Mouse (Mus musculus) neural tube, embryonic 14.5 days (tissue): Measurements from ENCODE around the gene Tspan32. TPM values are rescaled to one million over a fixed set of nuclear protein-coding genes. Genes with fewer than 3 reads are reported as not detected.
A peak's percentile ranks its signal among the peaks of the same experiment; 100 is the strongest.

Experiments used
- ATAC-seq: fragments of 200-750 bp; cut with Nextera tagmentation; 2 replicates; pipeline ENCODE4 v1.8.0; 2017; ENCODE audit warnings: low read depth, mild to moderate bottlenecking, moderate TSS enrichment, moderate library complexity
- H3K27ac ChIP-seq: fragments of 300-500 bp; sonication (generic); 2 replicates; pipeline ENCODE4 v1.5.1; 2014; ENCODE audit warnings: low read depth, mild to moderate bottlenecking, control low read depth, low read length, moderate library complexity, mixed read lengths
- H3K27me3 ChIP-seq: fragments of 300-500 bp; sonication (generic); 2 replicates; pipeline ENCODE4 v1.6.1; 2014; ENCODE audit warnings: low read length; ENCODE audit not compliant: control insufficient read depth, insufficient read depth
- H3K36me3 ChIP-seq: fragments of 300-500 bp; sonication (generic); 2 replicates; pipeline ENCODE4 v1.6.1; 2014; ENCODE audit warnings: low read length, mixed read lengths; ENCODE audit not compliant: control insufficient read depth, insufficient read depth
- H3K4me1 ChIP-seq: fragments of 300-500 bp; sonication (generic); 2 replicates; pipeline ENCODE4 v1.6.1; 2014; ENCODE audit warnings: low read length; ENCODE audit not compliant: control insufficient read depth, insufficient read depth
- H3K4me2 ChIP-seq: fragments of 300-500 bp; sonication (generic); 2 replicates; pipeline ENCODE4 v1.6.1; 2014; ENCODE audit warnings: mild to moderate bottlenecking, low read depth, low read length, control low read depth
- H3K4me3 ChIP-seq: fragments of 300-500 bp; sonication (generic); 2 replicates; pipeline ENCODE4 v1.5.1; 2014; ENCODE audit warnings: low read depth, low read length, control low read depth, mixed read lengths
- H3K9ac ChIP-seq: fragments of 300-500 bp; sonication (generic); replicated peaks from 2 replicates; pipeline ENCODE4 v1.6.1; 2014; ENCODE audit warnings: low read depth, mild to moderate bottlenecking, control low read depth, low read length, mixed read lengths
- H3K9me3 ChIP-seq: fragments of 300-500 bp; sonication (generic); 2 replicates; pipeline ENCODE4 v1.6.1; 2016; ENCODE audit warnings: low read length; ENCODE audit not compliant: control insufficient read depth
- WGBS: fragments of 180-500 bp; shearing (Covaris S2); extraction: QIAGEN DNeasy Blood & Tissue Kit; methylation state at CpG from one replicate; pipeline ENCODE4 v1.1.7; 2014; 5-methylcytosine and 5-hydroxymethylcytosine counted together
- polyA plus RNA-seq: library from polyadenylated mRNA; unstranded; fragments of >200 nt; fragmentation: Nextera tagmentation; extraction: Ambion mirVana; gene quantifications from 2 replicates; pipeline ENCODE4 v1.2.1, GENCODE M21; 2014

Tspan32 gene
- polyA plus RNA-seq, 1 experiment from 2014 or later = 0.62 TPM

GRCm38 (mm10) chr7:143046358-143046757 is 41.5 kb downstream of the Tspan32 start:
- Histone ChIP-seq H3K27me3 (no peaks in the 10 kb centered on the region), H3K9ac (no peak overlapping the region), H3K4me2 (no peak overlapping the region), H3K27ac (no peak overlapping the region), H3K4me1 (no peaks in the 10 kb centered on the region), H3K9me3 (no peaks in the 10 kb centered on the region), H3K4me3 (no peak overlapping the region), H3K36me3 (no peaks in the 10 kb centered on the region)
- 83% methylated on average over 7 of the region's 7 CpGs for WGBS
- ATAC-seq = no peak

GRCm38 (mm10) chr7:143049331-143049730 is 44.5 kb downstream of the Tspan32 start:
- H3K9me3 ChIP-seq = no peaks in the 10 kb centered on the region
- WGBS = 81% methylated on average over 3 of the region's 3 CpGs
- no peak for ATAC-seq
- no peak overlapping the region for H3K4me2 ChIP-seq
- H3K27me3 ChIP-seq = no peaks in the 10 kb centered on the region
- H3K4me1 ChIP-seq = peaks cover 6% of the 10 kb centered on the region
- no peak overlapping the region for H3K4me3 ChIP-seq
- no peak overlapping the region for H3K27ac ChIP-seq
- H3K36me3 ChIP-seq = no peaks in the 10 kb centered on the region
- H3K9ac ChIP-seq = no peak overlapping the region

GRCm38 (mm10) chr7:143049841-143050816 is 45.3 kb downstream of the Tspan32 start:
- Histone ChIP-seq H3K36me3 (no peaks in the 10 kb centered on the region), H3K27ac (no peak overlapping the region), H3K27me3 (no peaks in the 10 kb centered on the region), H3K9me3 (no peaks in the 10 kb centered on the region), H3K4me1 (peaks cover 14% of the 10 kb centered on the region), H3K4me3 (no peak overlapping the region), H3K4me2 (no peak overlapping the region), H3K9ac (no peak overlapping the region)
- no peak for ATAC-seq
- 91% methylated on average over 3 of the region's 3 CpGs for WGBS

GRCm38 (mm10) chr7:143051316-143051715 is 46.5 kb downstream of the Tspan32 start:
- no peaks in the 10 kb centered on the region for H3K9me3 ChIP-seq
- H3K36me3 ChIP-seq = no peaks in the 10 kb centered on the region
- 65% methylated on average over 2 of the region's 2 CpGs for WGBS
- H3K4me1 ChIP-seq = peaks cover 25% of the 10 kb centered on the region
- no peak overlapping the region for H3K27ac ChIP-seq
- H3K4me3 ChIP-seq = no peak overlapping the region
- H3K9ac ChIP-seq = no peak overlapping the region
- no peak for ATAC-seq
- no peak overlapping the region for H3K4me2 ChIP-seq
- H3K27me3 ChIP-seq = no peaks in the 10 kb centered on the region

GRCm38 (mm10) chr7:143052626-143053007 is 47.8 kb downstream of the Tspan32 start, which contains the start of gene Cd81:
Cd81 (plus strand) TSS chr7:143052739.
- WGBS = under 1% methylated on average over 37 of the region's 37 CpGs

DNA sequence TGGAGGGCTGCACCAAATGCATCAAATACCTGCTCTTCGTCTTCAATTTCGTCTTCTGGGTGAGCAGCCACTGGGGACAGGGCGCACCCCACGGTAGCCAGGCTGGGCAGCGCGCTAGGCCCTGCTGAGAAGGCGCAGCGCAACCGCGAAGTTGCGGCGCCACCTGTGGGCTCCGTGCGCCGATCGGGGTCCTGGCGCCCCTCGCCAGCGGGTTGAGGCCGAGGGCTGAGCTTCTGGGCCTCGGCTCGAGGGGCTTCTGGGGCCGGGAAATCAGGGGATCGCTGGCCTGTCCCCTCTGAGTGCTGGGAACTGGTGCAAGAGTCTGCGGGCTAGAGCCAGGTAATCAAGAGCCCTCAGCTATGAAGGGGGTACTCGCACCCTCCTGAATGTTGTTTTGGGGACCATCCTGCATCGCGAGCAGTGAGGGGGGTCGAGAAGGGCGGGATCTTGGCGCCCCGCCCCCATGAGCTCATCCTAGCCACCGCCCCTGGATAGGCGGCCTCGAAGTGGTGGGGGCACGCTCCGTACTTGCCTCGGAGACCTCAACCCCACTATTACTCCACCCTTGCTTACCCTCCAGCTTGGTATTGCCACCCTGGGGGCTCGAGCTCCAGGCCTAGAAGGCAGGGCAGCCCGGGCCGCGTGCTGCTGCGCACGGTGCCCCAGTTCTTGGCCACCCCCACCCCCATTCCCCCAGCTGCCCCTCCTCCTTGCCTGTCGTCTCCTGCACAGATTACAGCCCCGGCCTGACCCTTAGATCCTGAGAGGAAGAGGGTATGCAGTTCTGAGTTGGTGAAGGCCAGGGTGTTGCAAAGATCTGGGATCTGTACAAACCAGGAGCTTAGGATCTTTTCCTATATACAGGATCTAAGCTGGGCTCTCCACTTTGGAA is 48.4 kb downstream of the Tspan32 start:
- no peaks in the 10 kb centered on the region for H3K9me3 ChIP-seq
- H3K4me2 ChIP-seq = peak overlapping the region; percentile 86
- H3K36me3 ChIP-seq = no peaks in the 10 kb centered on the region
- WGBS = under 1% methylated on average over 43 of the region's 46 CpGs
- peak overlapping the region; percentile 78 for H3K9ac ChIP-seq
- peak; percentile 76 for ATAC-seq
- H3K27me3 ChIP-seq = no peaks in the 10 kb centered on the region
- H3K4me3 ChIP-seq = peak overlapping the region; percentile 64
- H3K4me1 ChIP-seq = peaks cover 29% of the 10 kb centered on the region
- peak overlapping the region; percentile 60 for H3K27ac ChIP-seq

More at GRCm38 (mm10) chr7:143052626-143053007, 47.8 kb downstream of the Tspan32 start, which contains the start of gene Cd81:
- peak within 1 kb of the TSS; percentile 78 for H3K9ac ChIP-seq
- peak within 1 kb of the TSS; percentile 64 for H3K4me3 ChIP-seq
- H3K36me3 ChIP-seq = no peaks in the 10 kb centered on the region
- no peaks in the 10 kb centered on the region for H3K27me3 ChIP-seq
- peak; percentile 75 for ATAC-seq
- H3K4me1 ChIP-seq = peaks cover 25% of the 10 kb centered on the region
- H3K4me2 ChIP-seq = peak within 1 kb of the TSS; percentile 86
- H3K27ac ChIP-seq = peak within 1 kb of the TSS; percentile 60
- no peaks in the 10 kb centered on the region for H3K9me3 ChIP-seq

DNA sequence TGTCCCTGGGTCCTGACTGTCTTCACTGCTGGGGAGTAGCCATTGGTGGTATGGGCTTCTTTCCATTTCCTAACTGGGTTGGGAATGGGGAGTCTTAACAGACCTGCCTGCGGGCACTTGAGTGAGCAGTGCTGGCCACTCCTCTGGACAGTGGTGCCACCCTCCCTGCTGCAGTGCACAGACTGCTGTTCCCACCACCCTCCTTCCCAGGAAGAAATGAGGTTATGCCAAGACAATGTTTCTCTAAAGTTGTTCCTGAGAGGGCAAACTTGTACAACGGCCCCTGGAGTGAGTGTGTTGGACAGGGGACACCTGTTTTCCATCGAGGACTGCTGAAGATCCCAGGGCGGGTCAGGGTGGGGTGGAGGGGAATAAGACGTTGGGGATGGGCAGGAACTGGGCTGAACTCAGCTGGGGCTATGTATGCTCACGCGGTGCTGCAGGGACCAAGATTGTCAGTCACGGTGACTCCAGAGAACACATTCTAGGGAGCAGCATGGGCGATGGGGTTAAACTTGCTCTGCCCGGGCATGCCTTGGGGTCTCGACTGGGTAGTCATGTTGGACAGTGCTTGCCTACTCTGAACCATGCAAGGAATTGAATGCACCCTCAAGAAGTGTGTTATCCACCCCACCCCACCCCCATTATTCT is 49.2 kb downstream of the Tspan32 start:
- H3K36me3 ChIP-seq = no peaks in the 10 kb centered on the region
- peak overlapping the region; percentile 64 for H3K4me3 ChIP-seq
- ATAC-seq = no peak
- H3K9ac ChIP-seq = peak overlapping the region; percentile 78
- H3K4me2 ChIP-seq = peak overlapping the region; percentile 86
- H3K4me1 ChIP-seq = peaks cover 34% of the 10 kb centered on the region
- no peak overlapping the region for H3K27ac ChIP-seq
- 68% methylated on average over 11 of the region's 11 CpGs for whole genome bisulfite sequencing
- H3K9me3 ChIP-seq = no peaks in the 10 kb centered on the region
- H3K27me3 ChIP-seq = no peaks in the 10 kb centered on the region

DNA sequence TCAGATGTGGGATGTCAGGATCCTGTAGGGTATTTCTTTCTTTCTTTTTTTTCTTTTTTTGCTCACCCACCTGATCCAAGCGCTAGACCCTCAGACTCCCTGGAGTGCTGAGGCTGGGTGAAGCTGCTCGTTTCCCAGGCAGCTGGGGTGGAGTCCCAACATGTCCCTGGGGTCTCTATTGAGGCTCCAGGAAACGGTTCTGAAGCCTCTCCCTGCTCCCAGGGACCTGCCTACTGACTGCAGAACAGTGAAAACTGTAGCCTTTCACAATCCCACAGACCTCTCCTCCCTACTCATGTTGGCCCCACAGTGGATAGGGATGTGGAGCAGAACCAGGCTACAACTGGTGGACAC is 49.7 kb downstream of the Tspan32 start:
- Histone ChIP-seq H3K4me2 (peak overlapping the region; percentile 86), H3K4me3 (peak overlapping the region; percentile 64; the same call in 1 of the 2 replicates), H3K27ac (no peak overlapping the region), H3K9me3 (no peaks in the 10 kb centered on the region), H3K9ac (peak overlapping the region; percentile 17; the same call in 1 of the 2 replicates), H3K27me3 (no peaks in the 10 kb centered on the region), H3K36me3 (no peaks in the 10 kb centered on the region), H3K4me1 (peaks cover 35% of the 10 kb centered on the region)
- 38% methylated on average over 3 of the region's 3 CpGs for WGBS
- ATAC-seq = no peak
